Mouse (Mus musculus) left cerebral cortex, adult 9 months (tissue): ENCODE results near the gene Pnpla2.
A peak's percentile ranks its signal among the peaks of the same experiment; 100 is the strongest.
"Not testable (repeated sequence)": the region's sequence is repeated elsewhere in the genome, so short reads cannot be mapped to it uniquely, and the experiment has no call there.

ENCODE experiments used
- DNase-seq, 2 experiments: peaks; one replicate each; pipeline ENCODE4 v3.0.0; 2022; ENCODE audit warnings: low spot score in 2 of 2

The Pnpla2 gene

DNA sequence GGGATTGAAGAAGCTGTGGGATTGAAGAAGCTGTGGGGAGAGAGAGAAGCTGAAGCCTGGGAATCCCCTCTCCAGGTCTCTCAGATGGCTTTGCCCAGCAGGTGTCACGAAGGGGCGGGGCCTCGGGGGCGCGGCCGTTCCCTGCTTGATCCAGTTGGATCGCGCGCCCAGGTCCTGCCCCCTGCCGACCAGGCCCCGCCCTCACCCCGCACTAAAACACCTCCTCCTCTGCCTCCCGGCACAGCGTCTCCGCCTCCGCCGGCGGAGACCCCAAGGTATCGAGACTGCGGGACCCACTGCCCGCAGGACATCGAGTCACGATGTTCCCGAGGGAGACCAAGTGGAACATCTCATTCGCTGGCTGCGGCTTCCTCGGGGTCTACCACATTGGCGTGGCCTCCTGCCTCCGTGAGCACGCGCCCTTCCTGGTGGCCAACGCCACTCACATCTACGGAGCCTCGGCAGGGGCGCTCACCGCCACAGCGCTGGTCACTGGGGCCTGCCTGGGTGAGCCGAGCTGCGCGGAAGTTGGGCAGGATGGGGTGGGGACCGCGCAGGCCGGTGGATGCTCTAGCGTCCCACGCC lies at the start of gene Pnpla2:
Gene Pnpla2 (plus strand): TSS at position 232 of the 585 bp plus-strand sequence.
- DNase-seq, result peak in 1 of 2 experiments; percentile 89

DNA sequence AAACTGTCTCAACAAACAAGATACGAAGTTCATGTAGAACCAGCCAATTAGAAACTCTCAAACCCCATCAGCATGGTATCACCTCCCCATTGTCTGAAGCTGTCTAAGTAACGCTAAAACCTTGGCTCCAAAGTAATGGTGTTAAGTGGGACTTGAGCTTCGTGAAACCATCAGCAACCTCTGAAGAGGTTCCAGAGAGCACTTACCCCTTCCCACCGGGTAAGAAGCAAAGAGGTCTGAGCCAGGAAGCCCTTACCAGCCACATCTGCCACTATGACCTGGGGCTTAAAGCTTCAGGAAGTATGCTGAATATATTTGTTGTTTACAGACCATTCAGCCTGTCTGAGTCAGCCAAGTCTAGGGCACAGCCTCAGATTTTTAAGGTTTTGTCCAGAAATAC lies 49.5 kb upstream of the Pnpla2 start:
- DNase-seq, result no peak

DNA sequence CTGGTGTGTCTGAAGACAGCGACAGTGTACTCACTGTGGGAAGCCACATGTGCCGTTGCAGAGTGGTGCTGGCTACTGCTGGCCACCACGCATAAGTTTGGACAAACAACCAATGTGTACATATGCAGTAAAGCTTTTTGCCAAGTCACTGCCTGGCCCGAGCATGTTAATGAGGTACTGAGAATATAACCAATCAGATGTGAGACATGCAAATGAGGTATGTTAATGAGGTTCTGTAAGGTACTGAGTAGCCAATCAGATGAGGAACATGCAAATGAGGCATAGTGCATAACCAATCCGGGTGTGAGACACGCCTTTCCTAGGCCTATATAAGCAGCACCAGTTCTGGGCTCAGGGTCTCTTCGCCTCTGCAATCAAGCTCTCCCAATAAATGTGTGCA lies 47.3 kb upstream of the Pnpla2 start:
- DNase-seq, result not testable (repeated sequence)

DNA sequence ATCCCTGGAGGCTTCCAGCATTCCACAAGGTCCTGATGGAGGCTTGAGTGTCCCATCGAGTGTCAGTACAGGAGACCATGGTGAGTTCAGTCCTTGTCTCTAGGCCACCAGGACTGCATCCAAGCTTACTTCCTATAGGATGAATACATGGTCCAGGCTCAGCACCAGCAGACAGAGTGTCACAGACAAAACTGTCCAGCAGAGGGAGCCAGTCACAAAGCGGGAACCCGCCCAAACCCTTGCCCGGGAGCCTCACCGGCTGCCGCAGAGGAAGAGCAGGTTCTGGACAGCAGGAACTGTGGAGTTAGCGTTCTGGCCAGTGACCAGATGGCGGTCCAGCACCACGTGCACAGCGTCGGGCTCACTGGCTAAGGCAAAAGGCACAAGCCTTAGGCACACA lies 46.2 kb upstream of the Pnpla2 start:
- peak in 1 of 2 experiments; percentile 88 for DNase-seq

DNA sequence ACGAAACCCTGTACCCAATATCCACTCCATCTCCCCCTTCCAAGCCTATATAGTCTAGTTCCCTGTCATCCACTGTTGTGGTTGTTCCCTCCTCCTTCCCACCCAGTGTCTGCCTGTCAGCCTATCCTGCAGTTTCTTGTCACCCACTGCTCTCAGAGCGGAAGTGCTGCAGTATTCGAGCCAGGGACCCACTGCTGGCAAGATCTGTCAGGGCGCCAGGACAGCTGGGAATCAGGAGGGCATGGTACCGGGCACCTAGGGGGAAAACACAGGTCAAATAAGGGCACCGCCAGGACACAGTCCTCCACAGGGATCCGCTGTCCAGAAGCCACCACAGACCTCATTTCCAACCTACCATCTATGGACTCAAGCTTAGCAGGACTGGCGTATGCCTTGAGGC lies 44.4 kb upstream of the Pnpla2 start:
- no peak for DNase-seq

DNA sequence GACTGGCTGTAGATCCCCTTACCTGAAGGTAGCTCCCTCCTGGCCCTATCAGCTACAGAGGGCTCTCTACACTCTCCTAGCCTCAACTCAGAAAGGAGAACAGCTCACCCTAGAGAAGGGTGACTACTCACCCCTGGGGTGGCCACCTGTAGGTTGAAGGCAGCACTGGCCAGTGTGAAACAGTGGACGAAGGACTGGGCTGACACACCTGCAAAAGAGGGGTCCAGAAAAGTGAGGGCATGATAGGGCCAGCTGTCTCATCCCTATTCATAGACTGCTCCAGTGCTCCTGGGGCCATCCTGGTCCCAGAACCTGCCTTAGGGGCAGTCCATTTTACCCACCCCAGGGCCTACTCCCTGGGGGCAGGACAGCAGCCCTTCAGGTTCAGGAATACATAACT lies 43.3 kb upstream of the Pnpla2 start:
- DNase-seq, result no peak

DNA sequence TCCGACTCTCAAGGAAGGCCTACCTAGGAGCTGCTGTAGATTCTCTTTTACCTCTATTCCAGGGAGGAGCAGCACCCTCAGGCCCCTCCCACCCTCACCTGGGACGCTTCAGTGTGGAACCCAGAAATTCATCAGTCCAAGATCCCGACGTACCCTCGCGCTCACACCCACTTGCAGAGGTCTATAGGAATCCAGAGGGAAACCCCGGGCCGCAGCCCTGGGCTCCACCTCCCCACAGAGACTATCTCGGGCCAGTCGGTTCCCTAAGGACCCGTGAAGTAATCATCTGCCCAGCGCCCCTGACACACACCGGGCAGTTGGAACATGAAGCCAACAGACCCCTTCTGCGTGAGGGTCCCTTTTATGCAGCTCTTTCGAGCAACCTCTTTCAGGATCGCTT lies 41.7 kb upstream of the Pnpla2 start:
- DNase-seq, result no peak

DNA sequence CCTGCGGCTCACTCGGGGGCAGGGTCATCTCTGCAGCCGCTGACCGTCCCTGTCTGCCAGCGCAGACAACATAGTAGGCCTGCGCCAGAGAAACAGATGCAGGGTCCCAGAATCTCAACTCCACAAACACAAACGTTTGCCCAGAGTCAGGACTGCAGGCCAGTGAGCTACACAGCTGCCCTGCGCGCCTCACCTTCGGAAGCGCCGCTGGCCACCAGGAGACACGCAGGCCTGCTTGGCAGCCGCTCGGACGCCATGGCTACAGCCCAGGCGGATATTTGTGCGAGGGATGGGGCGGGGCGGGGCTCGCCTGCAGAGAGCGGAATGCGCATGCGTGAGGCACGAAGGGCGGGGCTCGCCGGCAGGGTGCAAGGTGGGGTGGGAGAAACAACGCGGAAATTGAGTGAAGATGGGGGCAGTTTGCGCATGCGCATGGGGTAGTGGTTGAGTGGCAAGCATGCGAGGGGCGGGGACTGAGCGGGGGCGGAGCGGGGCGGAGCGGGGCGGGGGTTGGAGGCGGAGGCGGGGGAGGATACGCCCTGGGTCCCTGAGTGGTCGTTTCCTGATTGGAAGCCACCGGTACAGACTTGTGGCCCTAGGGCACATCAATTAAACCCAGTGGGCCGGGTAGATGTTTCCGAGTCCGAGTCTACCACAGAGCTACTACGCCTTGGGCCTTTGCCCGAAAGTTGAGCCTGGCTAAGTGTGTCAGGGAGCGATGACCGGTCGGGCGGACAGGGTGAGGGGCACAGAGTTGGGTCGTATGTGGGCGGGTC lies 41.0 kb upstream of the Pnpla2 start, which contains the start of gene Gatd1:
Gene Gatd1 (minus strand): TSS at position 328 of the 776 bp plus-strand sequence.
- peak; percentile 90 to 98 for DNase-seq

DNA sequence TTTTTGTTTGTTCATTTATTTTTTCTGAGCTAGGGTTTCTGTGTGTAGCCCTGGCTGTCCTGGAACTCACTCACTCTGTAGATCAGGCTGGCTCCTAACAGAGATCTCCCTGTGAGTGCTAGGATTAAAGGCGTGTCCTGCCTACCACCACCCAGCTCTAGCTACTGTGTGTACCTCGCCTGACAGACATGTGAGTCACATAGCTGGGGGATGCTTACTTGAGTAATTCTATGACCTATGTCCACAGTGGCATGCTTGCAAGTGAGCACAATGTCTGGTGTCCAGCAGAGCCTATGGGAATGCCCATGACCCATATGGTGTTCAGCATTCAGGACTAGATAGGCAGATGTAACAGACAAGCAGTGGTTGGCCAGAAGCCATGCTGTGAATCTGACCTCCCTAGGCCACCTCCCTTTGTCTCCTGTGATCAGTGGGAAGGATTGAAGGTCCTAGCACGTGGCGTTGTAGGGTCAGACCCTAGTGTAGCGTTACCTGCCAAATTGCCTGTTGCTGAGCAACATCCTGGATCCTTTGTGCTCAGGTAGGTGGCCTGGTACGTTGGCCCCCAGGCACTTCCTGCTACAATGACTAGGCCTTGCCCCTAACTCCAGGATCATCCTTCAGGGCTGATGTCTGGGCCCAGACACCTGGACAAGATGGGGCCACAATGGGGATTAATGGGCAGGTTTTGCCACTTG lies 38.7 kb upstream of the Pnpla2 start:
- no peak for DNase-seq

DNA sequence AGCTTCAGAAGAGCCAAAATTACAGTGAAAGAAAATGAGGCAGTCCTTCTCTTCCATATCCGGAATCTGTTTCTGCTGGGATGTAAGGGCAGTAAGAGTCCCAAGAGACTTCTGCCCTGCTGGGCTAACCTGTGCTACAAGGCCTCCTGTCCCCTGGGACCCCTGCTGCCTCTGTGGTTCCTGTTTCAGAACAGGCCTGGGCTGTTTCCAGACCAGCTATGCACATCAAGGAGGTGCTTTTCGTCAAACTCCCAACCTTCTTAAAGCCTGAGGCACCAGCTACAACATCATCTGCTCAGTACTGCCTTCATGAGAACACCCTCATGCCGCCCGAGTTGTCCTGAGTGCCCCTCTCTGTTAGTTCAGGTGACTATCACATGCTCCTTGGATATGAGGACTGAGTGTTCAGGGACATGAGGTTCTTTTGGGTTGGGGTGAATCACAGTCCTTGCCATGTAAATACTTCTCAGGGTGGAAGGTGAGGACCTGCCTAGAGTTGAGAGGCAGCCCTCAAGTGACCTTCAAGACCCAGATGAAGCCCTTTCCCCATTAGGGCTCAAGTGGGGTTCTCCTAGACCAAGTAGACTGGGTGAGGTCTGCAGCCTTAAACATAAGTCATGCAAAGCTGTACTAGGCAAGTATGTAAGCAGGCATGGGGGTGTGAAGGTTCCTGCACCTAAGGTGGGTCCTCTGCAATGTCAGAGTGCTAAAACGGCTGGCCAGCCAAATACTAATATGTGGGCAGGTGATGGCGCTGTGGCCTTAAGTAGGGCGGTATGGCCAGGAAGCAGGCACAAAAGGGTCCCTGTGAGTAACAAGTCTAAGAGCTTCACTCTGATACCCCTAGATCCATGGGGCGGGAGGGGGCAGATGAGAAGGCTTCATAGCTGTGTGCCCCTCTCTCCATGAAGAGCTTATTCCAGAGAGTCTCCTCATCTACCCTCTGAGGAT lies 37.0 kb upstream of the Pnpla2 start:
- no peak for DNase-seq

DNA sequence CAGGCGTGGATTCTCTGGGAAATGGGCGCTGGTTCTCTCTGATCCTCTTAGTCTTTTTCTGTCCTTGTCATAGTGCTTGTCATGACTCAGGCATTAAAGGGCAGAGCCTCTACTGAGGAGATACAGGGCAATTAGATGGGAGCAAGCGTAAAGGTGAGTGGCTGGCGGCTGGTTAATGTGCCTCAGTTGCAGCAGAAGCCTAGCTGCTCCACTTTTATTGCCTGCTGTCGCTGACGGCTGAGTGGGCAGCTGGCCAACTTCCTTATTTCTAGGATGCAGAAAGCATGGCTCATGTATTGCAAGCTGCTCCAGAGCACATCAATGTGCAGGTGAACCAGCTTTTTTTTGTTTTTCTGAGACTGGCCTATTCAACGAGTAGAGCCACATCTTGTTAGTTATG lies 36.0 kb upstream of the Pnpla2 start:
- DNase-seq, result peak in 1 of 2 experiments; percentile 27

DNA sequence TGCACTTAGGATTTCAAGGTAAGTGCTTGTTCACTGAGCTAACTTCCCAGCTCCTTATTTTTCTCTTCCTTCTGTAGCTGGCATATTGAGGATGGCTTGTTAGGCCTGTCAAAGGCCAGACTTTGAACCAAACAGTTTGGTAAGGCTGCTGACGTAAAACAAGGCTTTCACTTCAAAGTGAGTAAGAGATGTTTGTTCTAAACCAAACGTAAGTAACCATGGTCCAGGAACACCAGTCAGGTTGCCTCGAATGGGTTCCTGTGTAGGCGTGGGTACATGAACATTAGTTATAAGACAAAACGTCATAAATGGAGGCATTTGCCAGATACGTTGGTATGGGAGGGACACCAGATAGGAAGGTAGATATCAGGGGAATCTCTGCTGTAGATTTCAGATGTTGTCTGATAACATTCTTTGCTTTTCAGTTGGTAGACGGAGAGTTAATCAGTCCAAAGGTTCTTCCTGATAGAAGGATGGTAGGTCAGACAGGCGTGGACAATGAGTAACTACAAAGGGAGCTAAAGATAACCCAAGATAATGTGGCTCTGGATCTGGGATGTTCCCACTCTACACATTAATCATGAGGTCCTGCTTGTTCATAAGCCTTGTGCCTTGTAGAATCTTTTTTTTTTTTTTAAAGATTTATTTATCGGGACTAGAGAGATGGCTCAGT lies 34.8 kb upstream of the Pnpla2 start:
- DNase-seq, result no peak

DNA sequence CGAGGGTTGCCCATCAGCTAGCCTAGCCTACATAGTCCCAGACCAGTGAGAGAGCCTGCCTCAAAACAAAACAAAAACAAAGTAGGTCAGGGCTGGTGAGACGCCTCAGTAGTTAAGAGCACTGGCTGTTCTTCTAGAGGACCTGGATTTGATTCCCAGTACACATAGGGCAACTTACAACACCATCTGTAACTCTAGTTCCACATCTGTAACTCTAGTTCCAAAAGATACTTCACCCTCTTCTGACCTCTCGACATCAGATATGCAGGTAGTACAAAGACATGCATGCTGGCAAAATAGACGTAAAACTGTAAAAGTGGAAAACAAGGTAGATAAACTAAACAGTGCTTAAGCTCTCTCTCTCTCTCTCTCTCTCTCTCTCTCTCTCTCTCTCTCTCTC lies 31.2 kb upstream of the Pnpla2 start:
- no peak for DNase-seq

DNA sequence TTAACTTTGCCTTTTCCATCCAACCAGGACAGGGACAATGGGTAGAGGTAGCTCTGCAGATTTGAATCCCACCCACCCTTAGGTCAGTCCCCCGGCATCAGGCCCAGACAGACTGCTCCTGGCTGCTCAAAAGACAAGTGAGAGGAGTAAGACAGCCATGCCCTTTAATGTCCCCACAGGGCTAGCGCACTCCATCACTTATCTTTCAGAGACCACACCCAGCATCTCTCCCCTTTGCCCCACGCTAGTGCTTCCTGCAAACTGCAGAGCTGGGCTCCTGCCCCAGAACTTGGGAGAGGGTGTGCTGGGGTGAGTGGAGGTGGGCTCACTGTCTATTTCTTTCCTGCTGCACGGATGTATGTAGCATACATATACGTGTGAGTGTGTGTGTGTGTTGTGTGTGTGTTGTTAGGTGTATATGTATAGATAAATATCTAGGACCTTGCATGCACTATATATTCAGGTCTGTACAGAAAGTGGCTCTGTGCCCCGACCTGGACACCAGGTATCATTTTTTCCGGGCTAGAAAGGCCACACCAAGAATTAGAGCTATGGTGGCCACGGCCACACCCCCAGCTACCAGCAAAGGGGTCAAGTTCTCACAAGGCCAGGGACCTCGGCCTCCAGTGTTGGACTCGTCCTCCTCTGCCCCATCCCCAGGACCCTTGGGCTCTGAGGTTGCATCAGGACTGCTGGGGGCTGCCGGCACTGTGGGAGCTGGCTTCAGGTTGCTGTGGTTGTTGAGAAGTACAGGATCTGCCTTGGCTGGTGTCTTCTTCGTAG lies 27.9 kb upstream of the Pnpla2 start:
- DNase-seq, result no peak

DNA sequence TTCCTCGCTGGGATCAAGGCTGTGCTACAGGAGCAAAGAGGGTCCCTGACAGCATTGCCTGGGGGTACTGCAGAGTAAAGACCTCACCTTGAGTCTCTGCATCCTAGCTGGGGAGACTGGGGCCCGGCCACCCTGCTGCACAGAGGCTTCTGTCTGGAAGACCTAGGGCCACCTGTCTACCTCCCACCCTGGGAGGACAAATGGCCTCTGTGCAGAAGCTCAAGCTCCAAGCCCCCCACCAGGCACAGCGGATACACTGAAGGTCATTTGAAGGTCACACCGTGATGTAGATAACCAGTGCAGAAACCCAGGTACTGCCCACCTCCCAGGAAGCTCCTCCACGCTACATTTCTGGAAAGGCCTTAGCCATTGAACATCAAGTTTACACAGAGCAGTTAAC lies 26.3 kb upstream of the Pnpla2 start:
- DNase-seq, result no peak

DNA sequence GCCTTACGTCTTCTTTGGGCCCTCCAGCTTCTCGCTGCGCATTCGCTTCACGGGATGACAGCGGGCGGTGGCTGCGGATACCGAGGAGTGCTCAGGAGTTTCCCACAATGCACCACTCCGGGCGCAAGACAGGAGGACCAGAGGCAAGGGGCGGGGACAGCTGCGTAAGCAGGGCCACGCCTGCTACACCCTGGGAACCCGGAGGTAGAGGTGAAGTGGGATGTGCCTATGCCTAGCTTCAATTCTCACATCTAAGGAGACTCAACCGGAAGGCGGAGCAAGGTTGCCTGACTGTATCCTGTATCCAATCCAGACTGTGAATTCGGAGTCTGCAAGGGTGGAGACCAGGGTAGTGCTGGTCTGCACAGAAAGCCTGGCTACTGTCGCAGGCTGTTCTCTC lies 25.7 kb upstream of the Pnpla2 start, which contains the start of gene Cend1:
Gene Cend1 (minus strand): TSS at position 182 of the 400 bp plus-strand sequence.
- DNase-seq, result peak; percentile 91 to 93

DNA sequence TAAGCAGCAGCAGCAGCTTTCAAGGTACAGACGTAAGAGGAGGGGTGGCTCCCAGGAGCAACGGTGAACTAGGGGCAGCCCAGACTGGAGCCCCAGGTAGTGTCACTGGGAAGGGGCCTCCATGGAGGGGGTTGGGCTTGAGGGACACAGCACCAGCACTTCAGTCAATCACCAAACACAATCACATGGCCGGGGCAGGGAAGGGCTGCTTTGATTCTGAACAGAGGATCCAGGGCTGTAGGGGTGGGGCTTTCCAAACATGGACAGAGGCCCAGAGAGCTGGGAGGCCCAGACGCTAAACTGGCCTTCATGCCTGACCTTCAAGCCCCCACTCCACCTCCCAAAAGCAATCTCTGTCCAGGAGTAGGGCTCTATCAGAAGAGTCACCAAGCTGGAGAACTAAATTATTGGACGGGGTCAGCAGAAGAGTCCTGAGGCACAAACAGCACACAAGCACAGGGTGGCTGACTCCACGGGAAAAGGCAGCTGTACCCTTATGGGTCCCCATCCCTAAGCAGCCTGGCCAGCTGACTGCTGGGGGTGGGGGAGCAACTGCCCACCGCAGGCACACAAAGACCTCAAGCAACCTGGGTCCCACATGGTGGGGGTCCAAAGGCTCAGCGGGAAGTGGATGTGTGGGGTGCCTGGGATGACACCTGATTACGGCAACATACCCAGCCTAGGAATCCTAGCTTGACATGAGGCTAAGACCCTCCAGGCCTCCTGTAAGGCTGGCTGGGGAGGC lies 25.0 kb upstream of the Pnpla2 start:
- no peak for DNase-seq

DNA sequence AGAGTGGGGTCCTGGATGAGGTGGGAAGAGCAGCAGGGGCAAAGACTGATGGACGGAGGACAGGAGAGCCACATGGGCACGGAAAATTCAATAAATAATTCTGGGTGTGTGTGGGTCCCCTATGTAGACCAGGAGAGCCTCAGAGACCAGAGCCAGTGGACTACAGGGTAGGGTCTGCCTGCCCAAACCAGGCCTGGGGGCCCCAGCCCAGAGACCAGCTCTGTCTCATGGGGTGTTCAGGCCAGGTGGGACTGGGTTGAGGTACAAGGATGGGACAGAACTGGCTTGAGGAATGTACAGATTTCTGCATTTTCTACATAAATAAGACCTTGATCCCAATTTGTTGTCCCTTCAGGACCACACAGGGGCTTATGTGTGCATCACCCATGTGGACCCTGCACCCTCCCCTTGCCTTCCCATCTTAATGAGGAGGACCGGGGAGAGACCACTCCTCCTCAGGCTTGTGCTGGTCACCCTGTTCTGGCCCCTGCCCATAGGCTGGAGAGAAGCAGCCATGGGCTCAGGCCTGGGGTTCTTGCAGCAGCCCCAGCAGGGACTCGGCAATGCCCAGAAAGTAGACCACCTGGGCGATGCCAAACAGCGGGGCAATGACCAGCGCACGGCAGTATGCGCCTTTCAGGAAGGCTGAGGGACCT lies 24.3 kb upstream of the Pnpla2 start:
- no peak for DNase-seq
